Mouse (Mus musculus): Measurements from ENCODE around the gene Ptprf. TPM values are rescaled to one million over a fixed set of nuclear protein-coding genes. Genes with fewer than 3 reads are reported as not detected.

The Ptprf gene
- total RNA-seq (2021): 100 to 1,000 TPM; 229 to 232 TPM

DNA sequence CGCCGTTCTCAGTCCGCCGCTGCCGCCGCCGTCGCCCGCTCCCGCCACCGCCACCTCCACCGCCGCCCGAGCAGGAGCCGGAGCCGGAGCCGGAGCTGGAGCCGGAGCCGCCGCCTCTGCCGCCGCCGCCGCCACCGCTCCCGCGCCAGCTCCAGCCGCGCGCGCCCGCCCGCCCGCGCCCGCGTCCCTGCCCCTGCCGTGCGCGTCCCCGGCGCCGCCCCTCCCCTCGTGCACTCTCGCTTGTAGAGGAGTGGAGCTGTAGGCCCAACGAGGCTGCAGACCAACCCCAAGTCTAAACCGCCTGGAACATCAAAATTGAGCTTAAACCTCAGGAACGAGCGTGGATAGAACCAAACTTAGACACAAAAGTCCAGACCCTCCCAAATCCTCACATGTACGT lies at the start of gene Ptprf:
Gene Ptprf, minus strand, starts transcription at position 175 of the 400 bp plus-strand sequence.
- intact Hi-C loops (cut with DNase I): loop anchor here (5.0 kb wide), 2 partner anchors 74 to 204 kb away; no protein-coding TSS in a partner anchor
- peak; percentile 89 for DNase-seq

DNA sequence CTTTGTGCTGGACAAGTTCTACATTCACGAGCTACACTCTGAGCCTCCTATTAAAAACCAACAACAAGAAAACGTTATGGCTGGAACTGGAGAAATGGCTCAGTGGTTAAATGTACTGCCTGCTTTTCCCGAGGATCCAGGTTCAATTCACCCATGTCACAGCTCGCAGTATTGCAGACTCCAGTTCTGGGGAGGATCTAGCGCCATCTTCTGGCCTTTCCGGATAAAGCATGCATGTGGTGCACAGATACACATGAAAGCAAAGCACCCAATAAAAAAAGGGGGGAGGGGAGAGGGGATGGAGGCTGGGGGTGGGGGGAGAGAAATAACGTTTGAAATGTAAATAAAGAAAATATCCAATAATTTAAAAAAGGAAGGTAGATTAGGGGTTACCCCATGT lies 45.5 kb upstream of the Ptprf start:
- intact Hi-C loops (cut with DNase I): no loop called here
- DNase-seq: peak; percentile 80

DNA sequence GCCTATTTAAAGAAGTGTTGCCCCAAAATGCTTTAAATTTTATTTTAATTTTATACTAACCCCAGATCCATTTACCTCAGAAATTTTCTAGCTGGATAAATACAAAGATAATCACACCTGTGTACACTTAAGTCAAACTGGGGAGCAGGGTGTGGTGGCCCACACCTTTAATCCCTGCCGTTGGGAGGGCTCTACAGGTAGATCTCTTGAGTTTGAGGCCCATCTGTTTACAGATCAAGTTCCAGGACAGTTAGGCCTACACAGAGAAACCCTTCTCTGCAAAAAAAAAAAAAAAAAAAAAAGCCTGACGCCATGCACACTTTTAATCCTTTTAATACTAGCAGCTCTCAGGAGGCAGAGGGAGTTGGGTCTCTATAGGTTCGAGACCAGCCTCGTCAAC lies 44.8 kb upstream of the Ptprf start:
- intact Hi-C loops (cut with DNase I): no loop called here
- DNase-seq: no peak

DNA sequence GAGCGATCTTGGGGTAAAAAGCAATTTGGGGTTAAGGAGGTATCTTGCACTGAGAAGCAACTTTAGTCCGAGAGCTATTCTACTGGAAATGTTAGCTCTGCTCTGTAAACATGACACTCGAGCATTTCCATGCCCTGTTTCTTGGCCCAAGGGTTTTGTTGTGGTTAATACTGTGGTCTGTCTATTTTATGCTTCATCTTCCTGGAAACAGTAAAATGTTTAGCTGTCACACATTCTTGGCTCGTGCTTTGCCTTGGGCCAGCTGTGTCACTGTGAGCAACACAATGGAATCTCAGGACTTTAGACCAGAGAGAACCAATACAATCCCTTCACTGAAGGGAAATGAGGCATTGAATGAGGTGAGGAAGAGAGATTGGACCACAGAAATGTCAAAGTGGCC lies 40.6 kb upstream of the Ptprf start:
- DNase-seq: no peak
- intact Hi-C loops (cut with DNase I): no loop called here

DNA sequence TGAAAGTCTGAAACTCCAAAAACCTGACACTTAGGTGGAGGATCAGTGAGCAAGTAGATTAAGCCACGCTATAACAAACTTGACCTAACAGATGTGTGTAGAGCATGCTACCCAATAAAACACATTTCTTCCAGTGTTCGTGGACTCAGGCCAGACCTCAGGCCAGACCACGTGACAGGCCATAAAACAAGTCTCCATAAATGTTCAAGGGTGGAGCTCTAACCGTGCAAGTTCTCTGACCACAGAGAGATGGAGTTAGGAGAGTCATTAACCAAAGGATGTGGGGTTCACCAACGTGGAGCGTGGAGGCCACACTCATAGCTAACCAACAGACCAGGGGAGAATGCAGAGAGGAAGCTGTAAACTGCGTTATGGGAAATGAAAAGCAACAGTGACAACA lies 35.3 kb upstream of the Ptprf start:
- DNase-seq: no peak
- intact Hi-C loops (cut with DNase I): no loop called here

DNA sequence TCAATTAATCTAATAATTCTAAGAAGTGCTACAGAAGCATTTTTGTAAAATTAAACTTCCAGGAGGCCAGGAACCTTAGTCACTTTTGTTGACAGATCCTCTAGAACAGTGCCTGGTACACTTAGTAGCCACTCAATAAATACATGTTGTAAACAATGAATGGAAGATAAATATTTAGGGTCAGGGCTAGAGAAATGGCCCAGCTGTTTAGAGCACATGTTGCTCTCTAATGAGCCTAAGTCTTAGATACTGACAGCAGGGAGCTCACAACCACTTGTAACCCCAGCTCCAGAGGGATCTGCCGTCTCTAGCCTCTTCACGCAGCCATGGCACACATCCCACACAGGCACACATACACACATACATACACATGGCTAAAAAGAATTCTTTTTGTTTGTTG lies 29.4 kb upstream of the Ptprf start:
- DNase-seq: no peak
- intact Hi-C loops (cut with DNase I): no loop called here

DNA sequence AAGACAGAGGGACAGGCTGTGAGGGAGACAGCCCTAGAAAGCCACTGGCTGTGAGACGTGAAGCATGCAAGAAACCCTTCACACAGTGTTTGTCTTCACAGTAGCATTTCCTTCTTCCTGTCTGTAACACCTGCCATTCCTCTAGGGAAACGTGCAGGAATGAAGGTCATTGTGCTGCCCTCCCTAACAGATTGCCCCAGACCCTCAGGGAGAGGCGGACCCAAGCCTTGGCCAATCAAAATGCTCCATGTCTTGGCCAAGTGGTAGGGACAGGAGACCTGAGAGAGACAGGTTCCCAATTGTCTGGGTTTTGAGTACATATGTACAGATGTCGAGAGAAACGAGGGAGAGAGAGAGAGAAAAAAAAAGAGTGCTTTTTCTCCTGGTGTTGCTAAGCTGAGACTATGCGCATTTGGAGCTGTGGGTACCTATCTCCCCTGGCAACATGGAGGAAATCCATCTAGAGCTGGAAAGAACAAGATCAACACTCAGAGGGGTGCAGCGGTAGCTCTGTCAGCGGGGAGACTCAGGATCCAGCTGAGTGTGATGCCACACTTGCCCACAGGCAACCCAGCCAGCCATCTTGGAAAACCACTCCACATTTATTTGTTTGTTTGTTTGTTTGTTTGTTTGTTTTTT lies 28.6 kb upstream of the Ptprf start:
- intact Hi-C loops (cut with DNase I): no loop called here
- peak; percentile 14 for DNase-seq

DNA sequence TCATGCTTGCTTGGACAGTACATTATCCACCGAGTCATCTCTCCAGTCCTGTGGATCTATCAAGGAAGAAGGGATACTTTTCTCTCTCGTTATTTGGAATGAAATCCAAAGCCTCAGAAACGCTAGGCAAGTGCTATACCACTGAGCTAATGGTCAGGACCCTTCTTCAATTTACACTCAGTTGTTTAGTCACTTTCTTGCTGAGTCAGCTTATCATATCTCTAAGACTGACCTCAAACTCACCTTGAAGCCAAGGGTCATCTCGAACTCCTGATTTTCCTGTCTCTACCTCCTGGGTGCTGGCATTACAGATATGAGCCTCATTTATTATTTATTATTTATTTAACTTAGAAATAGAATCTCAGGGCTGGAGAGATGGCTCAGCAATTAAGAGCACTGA lies 25.5 kb upstream of the Ptprf start:
- intact Hi-C loops (cut with DNase I): no loop called here
- no peak for DNase-seq

DNA sequence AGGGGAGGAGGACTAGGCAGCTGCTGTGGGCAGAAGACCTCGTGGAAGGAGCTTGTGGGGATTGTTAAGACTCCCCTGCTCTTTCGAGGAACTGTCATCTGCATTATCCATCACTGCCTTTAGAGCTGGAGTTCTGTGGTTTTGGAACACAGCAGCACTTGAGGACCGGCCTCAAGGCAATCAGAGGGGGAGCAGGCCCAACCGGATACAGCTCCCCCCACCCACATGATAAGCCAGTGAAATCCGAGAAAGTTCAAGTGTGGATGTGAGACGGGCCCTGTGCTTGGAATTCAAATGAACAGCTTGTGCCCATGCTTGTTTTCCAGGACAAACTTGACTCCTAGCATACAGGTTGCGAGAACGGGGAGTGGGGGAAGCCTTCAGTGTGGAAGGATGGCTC lies 24.1 kb upstream of the Ptprf start:
- intact Hi-C loops (cut with DNase I): no loop called here
- no peak for DNase-seq

DNA sequence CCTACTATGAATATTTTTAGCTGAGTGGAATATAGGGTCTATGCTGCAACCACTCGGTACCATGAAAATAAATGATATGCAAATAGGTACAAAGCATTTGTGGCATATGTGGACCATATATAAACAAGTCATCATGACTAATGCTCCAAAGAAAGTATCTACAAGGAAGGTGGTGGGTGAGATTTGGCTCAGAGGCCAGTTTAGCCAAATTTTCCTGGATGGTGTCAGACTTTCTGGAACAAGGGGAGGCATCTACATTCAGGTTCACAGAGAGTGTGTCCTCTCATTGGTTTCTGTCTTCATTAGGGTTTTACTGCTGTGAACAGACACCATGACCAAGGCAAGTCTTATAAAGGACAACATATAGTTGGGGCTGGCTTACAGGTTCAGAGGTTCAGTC lies 19.3 kb upstream of the Ptprf start:
- intact Hi-C loops (cut with DNase I): no loop called here
- no peak for DNase-seq

DNA sequence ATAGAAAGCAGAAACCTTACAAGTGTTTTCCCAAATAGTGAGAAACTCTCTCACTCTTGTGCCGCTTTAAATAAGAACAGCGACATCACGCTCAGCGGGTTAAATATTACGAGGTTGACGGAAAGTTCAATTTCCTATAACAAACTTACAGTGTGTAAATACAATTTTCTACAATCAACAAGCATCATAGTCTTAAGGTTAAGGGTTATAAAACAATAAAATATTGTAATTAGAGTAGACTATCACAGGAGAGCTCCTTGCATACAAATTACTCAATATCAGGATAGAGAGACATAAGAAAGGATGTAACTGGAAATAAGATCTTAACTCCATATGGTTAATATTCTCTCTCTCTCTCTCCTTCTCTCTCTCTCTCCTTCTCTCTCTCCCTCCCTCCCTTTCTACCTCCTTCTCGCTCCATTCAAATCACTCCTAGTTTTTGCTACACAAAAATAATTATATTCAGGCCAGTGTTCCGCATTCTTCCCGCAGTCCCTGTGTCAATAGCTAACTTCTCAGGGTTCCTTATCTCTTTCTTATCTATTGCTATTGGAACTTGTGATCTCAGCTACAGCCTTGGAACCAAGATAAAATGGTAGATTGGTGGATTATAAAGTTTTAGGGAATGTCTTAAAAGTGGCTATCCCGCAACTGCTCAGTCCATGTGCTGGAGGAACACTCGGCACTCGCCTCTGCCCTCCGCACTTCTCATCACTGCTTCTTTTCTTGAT lies 16.5 kb upstream of the Ptprf start:
- intact Hi-C loops (cut with DNase I): no loop called here
- no peak for DNase-seq

DNA sequence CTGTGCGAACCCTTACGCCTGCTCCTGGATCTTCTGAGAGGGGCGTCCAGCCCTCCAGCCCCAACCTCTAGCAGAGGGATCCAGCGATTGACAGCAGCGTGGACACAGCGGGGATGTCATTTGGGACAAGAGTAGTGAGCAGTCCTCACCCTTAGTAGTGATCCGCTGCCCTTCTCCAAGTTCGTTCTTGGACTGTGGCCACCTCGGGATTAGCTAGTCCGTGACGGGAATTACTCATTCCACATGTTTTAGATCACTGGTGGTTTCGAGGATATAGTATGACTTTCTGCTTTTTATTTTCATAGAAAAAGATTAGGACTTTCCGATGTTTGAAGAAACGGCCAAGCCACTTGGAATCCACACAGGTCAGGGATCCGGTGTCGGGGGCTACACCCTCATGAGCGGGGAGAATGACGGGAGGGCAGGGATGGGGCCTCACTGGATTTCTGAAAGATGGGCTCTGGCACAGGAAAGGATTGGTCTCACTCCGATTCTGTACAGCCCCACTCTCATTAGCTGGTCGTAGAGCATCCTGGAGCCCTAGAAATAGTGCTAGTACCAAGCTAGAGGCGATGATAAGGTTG lies 15.0 kb upstream of the Ptprf start:
- intact Hi-C loops (cut with DNase I): no loop called here

DNA sequence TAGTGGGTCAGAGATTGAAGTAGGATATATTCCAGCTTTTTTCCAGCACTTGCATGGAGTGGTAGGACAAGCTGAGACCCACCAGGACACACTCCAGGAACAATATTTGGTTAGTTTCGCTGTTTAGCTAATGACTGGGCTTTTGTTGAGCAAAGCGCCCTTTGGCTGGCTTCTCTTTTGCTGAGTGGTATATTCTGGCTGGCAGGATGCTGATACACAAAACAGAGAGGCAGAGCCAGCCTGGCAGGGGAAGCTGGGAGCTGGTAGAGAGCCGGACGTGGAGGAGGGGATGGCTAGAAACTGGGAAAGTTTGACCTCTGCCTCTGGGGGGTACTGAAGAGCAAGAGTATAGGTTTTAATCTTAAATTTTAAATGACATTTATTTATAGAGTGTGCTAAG lies 13.8 kb upstream of the Ptprf start:
- DNase-seq: no peak

More for the DNA sequence above, 15.0 kb upstream of the Ptprf start:
- no peak for DNase-seq

DNA sequence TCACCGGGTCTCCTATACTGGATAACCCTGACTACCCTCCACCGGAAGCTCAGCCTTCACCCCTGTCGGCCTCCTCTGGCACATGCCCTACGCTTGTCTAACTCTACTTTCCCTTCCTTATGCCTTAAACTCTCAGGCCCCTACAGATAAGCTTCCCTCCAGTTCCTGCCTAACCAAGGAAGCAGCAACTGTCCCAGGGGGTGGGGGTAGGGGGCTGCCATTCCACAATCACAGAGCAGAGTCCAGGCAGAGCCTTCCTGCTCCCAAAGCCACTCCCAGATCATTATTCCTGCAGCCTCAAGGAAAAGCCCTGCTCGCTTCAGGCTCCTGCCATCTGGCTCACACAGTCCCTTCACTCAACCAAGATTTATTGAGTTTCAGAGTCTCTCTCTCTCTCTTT lies 6.6 kb upstream of the Ptprf start:
- DNase-seq: no peak
- intact Hi-C loops (cut with DNase I): no loop called here

More for the DNA sequence above, 13.8 kb upstream of the Ptprf start:
- intact Hi-C loops (cut with DNase I): no loop called here

DNA sequence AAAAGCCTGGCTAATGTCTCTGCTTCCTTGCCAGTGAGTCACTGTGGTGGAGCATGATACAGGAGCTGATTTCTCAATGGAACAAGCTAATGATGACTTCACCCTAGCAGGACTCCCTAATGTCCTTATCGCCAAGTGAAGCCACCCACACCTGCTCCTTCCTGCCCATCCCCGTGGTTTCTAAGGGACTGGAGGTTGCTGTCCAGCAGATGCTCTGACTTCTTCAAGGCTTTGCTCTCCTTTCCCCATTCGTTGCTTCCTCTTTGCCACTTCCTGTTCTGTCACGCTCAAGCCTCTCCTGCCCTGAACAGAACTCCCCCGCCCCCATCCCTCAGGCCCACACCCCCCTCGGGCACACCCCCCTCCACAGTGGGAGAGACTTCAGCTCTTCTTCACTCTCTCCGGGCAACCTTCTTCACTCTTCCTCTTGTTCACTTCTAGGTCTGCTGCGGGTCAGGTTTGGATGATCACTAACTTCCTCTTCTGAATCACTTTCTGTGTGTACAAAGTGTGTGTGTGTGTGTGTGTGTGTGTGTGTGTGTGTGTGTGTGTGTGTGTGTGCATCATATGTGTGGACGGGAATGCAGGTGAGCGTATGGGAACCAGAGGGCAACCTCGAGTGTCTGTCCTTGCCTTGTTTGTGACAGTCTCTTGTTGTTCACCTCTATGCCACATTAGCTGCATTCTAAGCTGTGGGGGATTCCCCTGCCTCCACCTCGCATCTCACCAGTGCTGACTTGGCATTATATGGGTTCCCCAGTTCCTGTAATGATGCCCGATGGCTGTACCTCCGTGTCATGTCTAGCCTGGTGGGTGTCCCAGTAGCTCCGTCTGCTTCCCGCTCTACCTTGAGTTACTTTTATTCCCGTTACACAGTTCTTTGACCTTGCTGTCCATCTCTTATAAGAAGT lies 4.7 kb upstream of the Ptprf start:
- intact Hi-C loops (cut with DNase I): no loop called here
- no peak for DNase-seq

DNA sequence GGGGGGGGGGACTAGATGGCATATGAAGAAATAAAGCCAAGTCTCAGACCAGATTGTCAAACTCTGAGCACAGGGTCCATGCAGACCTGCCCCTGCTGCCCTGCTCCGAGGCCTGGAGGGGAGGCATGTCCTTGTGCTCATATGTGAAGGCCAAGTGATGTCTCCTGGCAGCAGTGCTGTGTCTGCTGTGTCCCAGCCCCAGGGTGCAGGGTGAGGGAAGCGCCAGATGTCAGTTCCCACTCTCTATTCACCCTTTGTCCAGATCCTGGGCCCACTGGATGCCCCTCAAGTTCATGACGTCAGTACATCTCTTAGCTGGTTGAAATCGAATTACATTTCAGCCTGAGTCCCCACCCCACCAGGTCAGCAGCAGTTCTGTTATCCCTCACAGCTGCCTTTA lies 3.6 kb upstream of the Ptprf start:
- intact Hi-C loops (cut with DNase I): loop anchor here (5.0 kb wide), 2 partner anchors 78 to 208 kb away; no protein-coding TSS in a partner anchor

DNA sequence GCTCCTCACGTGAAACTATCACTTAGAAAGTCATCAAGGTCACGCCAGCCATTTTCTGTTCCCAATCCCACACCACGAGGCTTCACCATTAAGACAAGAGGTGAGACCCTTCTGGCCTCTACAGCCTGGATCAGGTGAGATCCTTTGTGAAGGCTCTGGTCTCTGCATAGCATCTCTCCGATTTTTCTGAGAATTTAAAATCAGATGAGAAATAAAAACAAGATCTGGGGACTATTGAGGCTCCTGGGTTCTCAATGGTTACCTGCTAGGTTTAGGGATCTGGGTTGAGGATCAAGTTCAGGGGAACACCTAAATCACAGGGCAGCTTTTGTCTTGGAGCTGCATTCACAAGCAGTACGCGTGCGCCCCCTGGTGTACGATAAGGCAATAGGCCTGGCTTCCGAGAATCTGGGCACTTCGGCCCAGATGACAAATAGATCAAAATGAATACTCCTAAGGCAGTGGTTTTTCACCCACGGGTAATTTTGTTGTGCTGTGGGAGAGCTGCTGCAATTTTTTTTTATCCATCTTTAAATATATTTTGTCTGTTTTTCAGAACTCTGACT lies 1.6 kb upstream of the Ptprf start:
- intact Hi-C loops (cut with DNase I): loop anchor here (5.0 kb wide), 2 partner anchors 76 to 206 kb away; no protein-coding TSS in a partner anchor
- DNase-seq: peak; percentile 83

More for the DNA sequence above, 3.6 kb upstream of the Ptprf start:
- DNase-seq: peak; percentile 48

DNA sequence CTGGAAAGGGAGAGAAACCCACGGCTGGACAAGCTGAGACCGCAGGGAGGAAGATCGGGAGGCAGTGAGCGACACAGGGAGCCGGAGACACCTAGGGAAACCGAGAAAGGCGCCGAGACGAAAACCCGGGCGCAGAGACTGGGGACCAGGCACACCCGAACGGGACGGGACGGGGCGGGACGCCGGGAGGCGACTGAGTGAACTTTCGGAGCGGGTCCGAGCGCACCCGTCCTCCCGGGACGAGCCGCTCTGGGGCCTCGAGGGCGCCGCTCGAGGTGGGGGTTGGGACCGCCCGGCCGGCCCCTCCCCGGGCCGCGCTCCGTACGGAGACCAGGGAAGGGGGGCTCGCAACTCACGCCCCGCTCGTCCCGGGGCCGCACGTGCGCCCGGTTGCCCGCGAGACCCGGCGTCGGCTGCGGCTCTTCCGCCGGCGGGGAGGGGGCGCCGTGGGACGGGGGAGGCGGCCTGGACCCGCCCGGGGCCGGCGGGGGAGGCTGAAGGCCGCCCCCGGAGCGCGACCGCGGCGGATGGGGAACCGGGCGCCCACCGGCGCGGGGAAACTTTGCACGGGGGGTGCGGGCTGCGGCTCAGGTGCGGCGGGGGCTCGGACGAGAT lies 682 bp downstream of the Ptprf start:
- intact Hi-C loops (cut with DNase I): loop anchor here (5.0 kb wide), 2 partner anchors 73 to 203 kb away; no protein-coding TSS in a partner anchor
- DNase-seq: peak; percentile 38

DNA sequence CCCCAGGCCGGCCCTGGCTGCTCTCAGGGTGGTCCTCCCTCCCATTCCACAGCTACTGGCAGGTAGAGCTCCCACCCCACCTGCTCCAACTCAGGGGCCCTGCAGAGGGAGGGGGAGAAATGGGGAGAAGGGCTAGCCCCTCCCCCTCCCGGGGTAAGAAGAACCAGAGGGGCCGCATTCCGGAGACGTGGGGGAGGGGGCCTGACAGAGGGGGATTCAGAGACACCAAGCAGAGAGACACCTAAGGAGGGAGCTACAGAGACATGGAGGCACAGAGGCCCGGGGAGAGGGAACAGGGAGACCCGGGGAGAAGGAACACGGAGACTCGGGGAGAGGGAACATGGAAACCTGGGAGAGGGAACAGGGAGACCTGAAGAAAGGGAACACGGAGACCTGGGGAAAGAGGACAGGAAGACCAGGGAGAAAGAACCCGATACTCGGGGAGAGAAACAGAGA lies 1.2 kb downstream of the Ptprf start:
- DNase-seq: peak; percentile 31
- intact Hi-C loops (cut with DNase I): loop anchor here (5.0 kb wide), 2 partner anchors 73 to 203 kb away; no protein-coding TSS in a partner anchor

DNA sequence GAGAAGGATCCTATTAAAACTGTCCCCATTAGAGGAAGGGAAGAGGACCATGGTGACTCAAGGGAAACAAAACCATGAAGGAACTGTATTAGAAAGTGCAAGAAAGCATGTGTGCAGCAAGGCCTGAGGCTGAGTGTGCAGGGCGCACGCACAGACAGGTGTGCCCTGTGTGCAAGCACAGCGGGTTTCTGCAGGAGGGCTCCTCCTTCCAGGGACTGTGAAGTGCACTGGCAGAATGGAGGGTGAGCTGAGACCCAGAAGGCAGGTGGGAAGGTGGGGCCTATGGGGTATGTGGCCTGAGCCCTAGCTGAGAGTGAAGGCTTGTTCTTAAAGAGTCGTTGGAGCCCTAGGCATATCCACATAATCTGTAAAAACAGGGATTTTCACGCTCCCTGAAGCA lies 1.9 kb downstream of the Ptprf start:
- DNase-seq: no peak
- intact Hi-C loops (cut with DNase I): no loop called here
